Mouse (Mus musculus) bone marrow macrophage, adult 2 months (primary cell): ENCODE data around the gene Fopnl. TPM values are rescaled to one million over a fixed set of nuclear protein-coding genes. Genes with fewer than 3 reads are reported as not detected.
A peak's percentile ranks its signal among the peaks of the same experiment; 100 is the strongest.

ENCODE experiments used
- H3K27ac ChIP-seq: 2 replicates; pipeline ENCODE4 v1.5.1; 2012; ENCODE audit warnings: low read depth, low read length; ENCODE audit not compliant: insufficient read depth
- H3K4me1 ChIP-seq: 2 replicates; pipeline ENCODE4 v1.6.1; 2012; ENCODE audit warnings: low read length; ENCODE audit not compliant: control insufficient read depth, insufficient read depth
- H3K4me3 ChIP-seq: 2 replicates; pipeline ENCODE4 v1.5.1; 2012; ENCODE audit warnings: mild to moderate bottlenecking, low read length, moderate library complexity; ENCODE audit not compliant: insufficient read depth
- CTCF ChIP-seq: IDR thresholded peaks from 2 replicates; pipeline ENCODE4 v1.5.1; 2012; ENCODE audit warnings: low read depth, mild to moderate bottlenecking, low read length, moderate library complexity
- POLR2A ChIP-seq: IDR thresholded peaks from 2 replicates; pipeline ENCODE4 v1.6.1; 2012; ENCODE audit warnings: mild to moderate bottlenecking, low read depth, low read length, borderline replicate concordance
- polyA plus RNA-seq: library from polyadenylated mRNA; stranded (reverse); fragments of >200 nt; gene quantifications from 2 replicates; pipeline ENCODE4 v1.2.4, GENCODE M21; 2012; ENCODE audit not compliant: missing spikeins, insufficient read depth, insufficient read length

Fopnl gene
- 42.1 and 52.6 TPM in 2 replicates for polyA plus RNA-seq

DNA sequence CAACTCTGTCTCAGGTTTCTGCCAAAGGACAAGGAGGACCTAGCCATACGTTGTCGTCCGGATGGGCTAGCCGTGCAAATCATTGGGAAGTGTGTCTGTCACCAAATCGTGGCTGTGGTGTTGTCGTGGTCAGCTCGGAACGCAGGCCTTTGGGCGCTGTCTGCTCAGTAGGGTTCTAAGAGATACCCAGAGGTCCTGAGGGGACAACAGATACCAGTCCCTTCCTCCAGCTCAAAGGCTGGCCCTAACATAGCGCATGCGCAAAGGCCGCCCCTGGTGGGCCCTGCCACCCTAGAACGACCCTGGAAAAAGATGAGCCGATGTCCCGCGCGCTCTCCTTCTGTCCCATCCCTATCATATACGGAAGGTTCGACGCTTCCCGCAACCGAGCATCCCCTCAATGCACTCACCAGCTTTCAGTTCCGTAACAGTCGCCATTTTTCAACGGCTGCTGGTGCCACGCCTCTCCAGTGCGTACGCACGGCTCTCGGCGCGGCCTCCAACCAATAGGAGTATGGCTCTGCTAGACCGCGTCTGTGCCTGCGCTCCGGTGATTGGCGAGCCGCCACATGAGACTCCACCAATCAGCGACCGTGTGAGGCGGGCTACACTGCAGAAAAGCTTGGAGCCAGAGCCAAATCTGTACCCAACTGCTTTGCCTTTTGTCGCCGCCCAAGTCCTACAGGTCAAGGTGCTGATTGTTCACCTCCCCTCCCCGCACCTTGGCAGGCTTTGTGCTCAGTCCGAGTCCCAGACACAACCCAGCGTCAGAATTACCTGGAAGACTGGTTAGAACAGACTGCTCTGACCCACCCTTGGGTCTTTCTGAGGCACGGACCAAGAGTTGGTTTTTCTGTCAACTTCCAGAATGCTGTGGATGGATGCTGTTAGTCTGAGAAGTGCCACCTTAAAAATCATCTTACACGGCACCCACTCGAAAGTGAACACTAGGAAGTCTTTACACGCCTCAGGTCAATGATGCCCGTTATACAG lies at the start of gene Fopnl:
Gene Fopnl, minus strand, starts transcription at position 522 of the 993 bp plus-strand sequence.
- TF ChIP-seq CTCF (no peak), POLR2A (no peak)
- Histone ChIP-seq H3K4me3 (peak within 1 kb of the TSS; percentile 79), H3K4me1 (peaks cover 9% of the 10 kb centered on the region), H3K27ac (peak within 1 kb of the TSS; percentile 55)

DNA sequence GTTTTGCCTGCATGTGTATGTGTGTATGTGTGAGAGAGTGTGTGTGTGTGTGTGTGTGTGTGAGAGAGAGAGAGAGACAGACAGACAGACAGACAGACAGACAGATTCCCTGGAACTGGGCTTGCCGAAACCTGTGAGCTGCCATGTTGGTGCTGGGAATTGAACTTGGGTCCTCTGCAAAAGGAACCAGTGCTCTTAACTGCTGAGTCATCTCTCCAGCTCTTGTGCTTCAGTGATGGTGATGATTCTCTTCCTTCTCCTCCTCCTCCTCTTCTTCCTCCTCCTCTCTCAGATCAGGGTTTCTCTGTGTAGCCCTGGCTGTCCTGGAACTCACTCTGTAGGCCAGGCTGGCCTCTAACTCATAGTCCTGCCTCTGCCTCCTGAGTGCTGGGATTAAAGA lies 48.8 kb upstream of the Fopnl start:
- TF ChIP-seq CTCF (no peak), POLR2A (no peak)
- H3K4me1 ChIP-seq = peaks cover 54% of the 10 kb centered on the region
- peak overlapping the region; percentile 5; the same call in 1 of the 2 replicates for H3K4me3 ChIP-seq
- H3K27ac ChIP-seq = peak overlapping the region; percentile 18; the same call in 1 of the 2 replicates

DNA sequence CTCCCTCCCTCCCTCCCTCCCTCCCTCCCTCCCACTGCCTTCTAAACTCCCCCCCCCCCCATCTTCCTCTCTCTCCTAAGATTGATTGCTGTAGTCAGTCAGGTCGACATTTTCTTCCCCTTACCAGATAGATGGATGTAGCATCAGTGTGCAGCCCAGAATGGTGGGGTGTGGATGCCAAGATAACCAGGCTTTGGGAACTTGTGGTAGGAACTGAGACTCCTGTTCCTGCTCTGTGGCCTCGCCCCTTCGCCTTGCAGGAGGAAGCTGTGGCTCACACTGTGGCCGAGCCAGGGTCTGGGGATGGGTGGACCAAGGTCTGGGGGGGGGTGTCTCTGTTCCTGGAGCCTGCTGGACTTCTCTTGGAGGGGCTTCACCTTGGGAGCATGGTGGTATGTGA lies 48.3 kb upstream of the Fopnl start:
- TF ChIP-seq POLR2A (no peak), CTCF (no peak)
- Histone ChIP-seq H3K27ac (peak overlapping the region; percentile 18; the same call in 1 of the 2 replicates), H3K4me1 (peaks cover 55% of the 10 kb centered on the region), H3K4me3 (peak overlapping the region; percentile 5; the same call in 1 of the 2 replicates)

DNA sequence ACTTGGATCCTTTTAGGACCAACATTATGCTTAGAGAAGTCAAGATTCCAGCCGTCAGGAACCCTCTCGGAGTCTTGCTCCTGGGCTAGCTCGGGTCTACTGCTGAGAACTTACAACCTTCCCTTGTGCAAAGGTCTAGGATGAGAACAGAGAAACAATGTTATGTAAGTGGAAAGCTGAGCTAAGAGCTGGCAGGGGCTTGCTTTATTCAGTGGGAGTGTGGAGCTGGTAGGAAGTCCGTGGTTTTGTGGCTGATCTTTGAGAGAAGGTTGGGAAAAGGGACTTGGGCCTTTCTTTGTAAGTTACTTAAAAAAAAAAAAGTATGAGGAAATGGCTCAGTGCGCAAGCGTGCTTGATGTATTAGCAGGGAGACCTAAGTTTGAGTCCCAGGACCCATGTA lies 46.9 kb upstream of the Fopnl start:
- no peak for TF ChIP-seq CTCF
- TF ChIP-seq POLR2A = no peak
- H3K27ac ChIP-seq = peak overlapping the region; percentile 34
- peaks cover 56% of the 10 kb centered on the region for H3K4me1 ChIP-seq
- peak overlapping the region; percentile 89; the same call in 1 of the 2 replicates for H3K4me3 ChIP-seq

DNA sequence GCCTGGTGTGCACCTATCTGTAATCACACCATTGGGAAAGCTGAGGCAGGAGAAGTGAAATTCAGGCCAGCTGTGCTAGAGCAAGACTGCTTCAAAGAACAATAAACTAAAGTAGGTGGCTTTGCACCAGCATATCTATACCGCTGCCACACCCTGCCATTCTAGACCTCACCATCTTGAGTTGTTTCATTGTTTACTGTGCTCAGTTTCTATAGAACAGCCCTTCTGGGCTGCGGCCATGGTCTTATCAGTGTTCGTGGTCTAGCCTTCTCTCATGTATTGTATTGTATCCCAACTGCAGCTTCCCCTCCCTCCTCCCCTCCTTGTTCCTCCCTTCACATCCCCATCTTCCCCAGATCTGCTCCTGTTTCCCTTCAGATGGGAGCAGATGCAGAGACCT lies 46.3 kb upstream of the Fopnl start:
- TF ChIP-seq CTCF (no peak), POLR2A (no peak)
- peak overlapping the region; percentile 89 for H3K4me3 ChIP-seq
- peak overlapping the region; percentile 54 for H3K27ac ChIP-seq
- H3K4me1 ChIP-seq = peaks cover 61% of the 10 kb centered on the region

DNA sequence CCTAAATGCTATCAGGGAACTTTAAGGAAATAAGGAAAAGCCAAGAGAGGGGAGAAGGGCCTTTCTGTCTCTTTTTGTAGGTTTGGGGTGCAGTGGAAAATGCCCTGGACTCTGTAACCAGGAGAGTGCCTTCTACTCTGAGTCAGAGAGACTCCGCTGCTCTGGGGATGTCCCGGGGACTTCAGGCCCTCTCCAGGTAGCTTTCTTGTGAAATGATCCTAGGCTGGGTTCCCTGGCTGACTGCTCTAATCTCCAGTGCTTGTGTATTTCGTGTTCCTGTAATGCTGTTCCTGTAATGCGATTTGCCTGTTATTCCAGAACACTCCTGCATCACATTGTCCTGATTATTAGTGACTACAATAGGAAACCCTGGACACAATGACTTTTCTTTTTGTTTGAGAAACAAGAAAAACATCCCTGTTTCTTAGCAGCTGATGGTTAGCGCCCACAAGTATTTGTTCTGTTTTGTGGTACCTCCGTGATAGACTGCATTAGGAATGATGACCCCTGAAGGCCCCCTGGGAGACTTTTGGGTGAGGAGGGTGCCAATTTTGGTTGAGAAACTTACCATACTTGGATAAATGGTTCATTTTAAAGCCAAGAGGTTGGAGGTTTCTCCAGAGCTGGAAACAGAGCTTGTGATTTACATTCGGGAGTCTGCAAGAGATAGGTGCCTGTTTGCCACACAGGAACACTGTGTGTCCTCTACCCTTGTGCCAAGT lies 45.1 kb upstream of the Fopnl start:
- Histone ChIP-seq H3K27ac (peak overlapping the region; percentile 54), H3K4me1 (peaks cover 71% of the 10 kb centered on the region), H3K4me3 (peak overlapping the region; percentile 89)
- no peak for TF ChIP-seq CTCF
- no peak for TF ChIP-seq POLR2A

DNA sequence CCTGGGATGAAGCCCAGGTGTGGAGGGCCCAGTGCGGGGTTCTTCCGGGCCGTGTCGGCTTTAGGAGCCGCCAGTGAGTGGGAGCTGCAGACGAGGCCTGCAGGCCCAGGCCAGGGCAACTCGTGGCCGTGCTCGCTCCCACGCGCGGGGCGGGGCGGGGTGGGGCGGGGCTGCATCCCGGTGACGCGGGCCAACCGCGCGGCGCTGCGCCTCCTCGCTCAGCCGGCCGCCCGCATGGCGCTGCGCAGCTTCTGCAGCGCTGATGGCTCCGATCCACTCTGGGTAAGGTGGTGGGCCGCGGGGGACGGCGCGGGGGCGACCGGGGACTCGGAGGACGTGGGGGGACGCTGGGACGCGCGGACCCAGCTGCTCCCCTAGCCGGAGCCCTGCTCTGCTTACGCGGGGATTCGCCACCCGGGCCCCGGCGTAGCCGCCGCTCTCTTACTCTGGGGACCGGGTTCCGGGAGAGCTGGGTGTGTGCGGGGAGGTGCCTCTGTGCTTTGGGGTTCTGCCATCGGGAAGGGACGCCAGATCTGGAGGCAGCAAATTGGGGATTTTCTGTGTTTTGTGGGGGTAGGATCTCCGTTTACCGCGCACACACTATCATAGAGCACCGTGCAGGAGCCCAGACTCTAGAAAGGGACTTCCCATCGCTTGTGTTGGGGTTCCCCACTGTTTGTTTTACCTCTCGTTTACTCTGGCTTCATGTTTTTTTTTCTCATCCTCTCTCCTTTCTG lies 44.3 kb upstream of the Fopnl start, which contains the start of gene Abcc1:
Gene Abcc1, plus strand, starts transcription at position 197 of the 737 bp plus-strand sequence.
- Histone ChIP-seq H3K4me1 (peaks cover 73% of the 10 kb centered on the region), H3K27ac (peak within 1 kb of the TSS; percentile 77), H3K4me3 (peak within 1 kb of the TSS; percentile 89)
- no peak for TF ChIP-seq CTCF
- 0 out of 2 replicates have a peak, but pooled peaks have one; percentile 44 for TF ChIP-seq POLR2A

DNA sequence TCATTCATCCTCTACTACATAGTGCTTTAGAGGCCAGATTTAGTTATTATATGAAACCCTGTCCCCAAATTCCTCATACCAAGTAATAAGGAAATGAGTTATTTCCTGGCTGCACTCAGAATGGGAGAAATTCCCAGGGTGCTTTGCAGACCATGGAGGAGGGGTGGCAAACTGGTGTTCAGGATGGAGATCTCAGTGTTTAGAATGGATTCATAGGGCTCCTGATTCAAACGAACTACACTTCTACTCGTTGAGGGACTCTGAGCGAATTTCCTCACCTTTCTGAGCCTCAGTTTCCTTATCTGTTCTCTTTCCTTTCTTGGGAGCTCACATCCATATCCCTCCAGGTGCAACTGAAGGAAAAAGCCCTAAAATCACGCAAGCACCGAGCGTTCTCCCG lies 43.7 kb upstream of the Fopnl start:
- Histone ChIP-seq H3K27ac (peak overlapping the region; percentile 77), H3K4me1 (peaks cover 67% of the 10 kb centered on the region), H3K4me3 (peak overlapping the region; percentile 89)
- TF ChIP-seq POLR2A (no peak), CTCF (no peak)

DNA sequence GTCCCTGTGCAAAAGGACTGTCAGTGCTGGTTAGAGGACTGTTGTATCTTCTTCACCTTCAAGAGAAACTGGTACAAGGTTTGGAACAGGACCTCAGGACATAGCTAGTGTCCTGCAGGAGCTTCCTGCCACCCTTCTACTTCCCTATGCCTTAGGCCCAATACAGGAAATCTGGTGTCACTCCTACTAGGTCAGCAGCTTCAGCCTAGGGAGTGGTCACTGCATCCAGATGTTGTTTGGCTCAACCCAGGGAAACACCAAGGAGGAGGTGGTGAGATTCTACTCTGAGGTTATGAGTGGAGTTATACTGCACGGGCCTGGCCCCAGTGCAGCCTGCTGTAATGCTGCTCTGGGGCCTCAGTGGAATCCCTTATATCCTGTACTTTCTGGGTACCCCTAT lies 41.3 kb upstream of the Fopnl start:
- Histone ChIP-seq H3K4me1 (peaks cover 61% of the 10 kb centered on the region), H3K4me3 (no peak overlapping the region), H3K27ac (peak overlapping the region; percentile 86)
- TF ChIP-seq CTCF (no peak), POLR2A (no peak)
